In the genomic region with DNA sequence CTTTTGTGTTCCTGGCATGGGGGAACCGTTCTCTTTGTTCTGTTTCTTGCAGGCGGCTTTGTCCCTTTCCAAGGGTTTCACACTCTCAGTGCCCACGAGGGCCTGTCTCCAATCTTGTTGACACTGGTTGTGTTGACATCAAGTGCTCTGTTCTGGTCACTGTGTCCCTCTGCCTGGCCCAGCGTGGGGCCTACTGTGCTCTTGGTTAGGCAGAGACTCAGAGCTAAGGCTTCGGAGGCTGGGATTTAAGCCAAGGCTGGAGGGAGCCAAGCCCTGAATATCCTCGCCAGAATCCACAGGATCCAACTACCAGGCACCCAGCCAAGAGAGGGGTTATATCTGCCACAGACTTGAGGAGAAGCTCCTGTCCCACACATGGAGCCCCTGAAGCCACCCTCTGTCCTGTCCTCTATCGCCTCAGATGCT, we compare ENCODE assay signal across 9 mouse cellular contexts. TPM values are rescaled to one million over a fixed set of nuclear protein-coding genes. Genes with fewer than 3 reads are reported as not detected.
DNase-seq lines count a peak whose midpoint lies in the region; TF ChIP-seq lines count a peak whose summit lies in the region.
"Had no signal": no experiment of that assay in that cellular context is flagged by ENCODE, and none has a peak within 500 bp of the region (broad histone marks: within the 10 kb centered on the region; RNA-seq: fewer than 3 reads in every experiment).

No protein-coding gene starts in this region.

- TF ChIP-seq CTCF in brain, embryonic 14.5 days (IDR thresholded peaks at IDR 0.05; ENCODE audit: borderline replicate concordance, extremely low read depth, insufficient read depth, insufficient read length) = no peak

- TF ChIP-seq POLR2A in brain, embryonic 14.5 days (IDR thresholded peaks at IDR 0.05; ENCODE audit: borderline replicate concordance, extremely low read depth, insufficient read depth, insufficient read length, poor library complexity, severe bottlenecking) = no peak

- intact Hi-C loops in left cerebral cortex, postnatal 4 days (cut with DNase I) = loop anchor here (5.0 kb wide), 1 partner anchor 103 kb away; no protein-coding TSS in a partner anchor

- DNase-seq in MN1 (ENCODE audit: low spot score) = peak; percentile 77
- peak; percentile 84 for DNase-seq in brain, embryonic 14.5 days (ENCODE audit: low read depth)
- DNase-seq in gastrocnemius, postnatal 10 days = peak; percentile 76
- peak; percentile 87 for DNase-seq in kidney, adult 11 months
- DNase-seq in left cerebral cortex, postnatal 4 days = peak; percentile 96
- peak; percentile 88 for DNase-seq in right cerebral cortex, postnatal 10 days (ENCODE audit: low spot score in 2 of 2)
- no peak for DNase-seq in natural killer cell, adult 2 months (ENCODE audit: low spot score in 2 of 2)
- no peak for DNase-seq in spleen, adult 12 weeks (ENCODE audit: low spot score)

RNA-seq across cellular contexts. Expression of a gene that starts 32.4 kb away (rescaled TPM):
- not detected in 2 replicates for polyA plus RNA-seq in brain, embryonic 14.5 days (2012; rRNA removed)
- not detected for total RNA-seq in gastrocnemius, postnatal 10 days (2021)
- total RNA-seq in left cerebral cortex, postnatal 4 days (2021) = not detected
- total RNA-seq: layer of hippocampus, adult 18-20 months had no signal

RNA-seq across cellular contexts. Expression of a gene that starts 35.6 kb away (rescaled TPM):
- polyA plus RNA-seq in brain, embryonic 14.5 days (2012; rRNA removed) = 25.8 and 36.6 TPM in 2 replicates
- 10 to 100 TPM; 79.3 to 82.1 TPM for total RNA-seq in gastrocnemius, postnatal 10 days (2021)
- 10 to 100 TPM; 81.2 to 85.8 TPM for total RNA-seq in left cerebral cortex, postnatal 4 days (2021)

Comparison
In these comparisons a context has a peak if more than half of its experiments do, and no peak if none do; other contexts are left out.
1. DNase-seq: peak in MN1 (single experiment), brain, embryonic 14.5 days (single experiment), gastrocnemius, postnatal 10 days (single experiment), kidney, adult 11 months (single experiment), left cerebral cortex, postnatal 4 days (single experiment) and right cerebral cortex, postnatal 10 days (2 of 2); none in natural killer cell, adult 2 months (0 of 2) and spleen, adult 12 weeks (single experiment).